Mouse (Mus musculus) embryonic fibroblast, embryonic 13.5 days (primary cell): ENCODE measurements around the gene Emx1. TPM values are rescaled to one million over a fixed set of nuclear protein-coding genes. Genes with fewer than 3 reads are reported as not detected.

Experiments used
- H3K27ac ChIP-seq: 2 replicates; pipeline ENCODE4 v1.5.1; 2012; ENCODE audit warnings: low read length, control low read depth, inconsistent platforms; ENCODE audit not compliant: insufficient read depth
- H3K4me1 ChIP-seq: 2 replicates; pipeline ENCODE4 v1.6.1; 2011; ENCODE audit warnings: low read length; ENCODE audit not compliant: control insufficient read depth, insufficient read depth
- H3K4me3 ChIP-seq: 2 replicates; pipeline ENCODE4 v1.5.1; 2011; ENCODE audit warnings: mild to moderate bottlenecking, control low read depth, low read length; ENCODE audit not compliant: insufficient read depth
- CTCF ChIP-seq: IDR thresholded peaks from 2 replicates; pipeline ENCODE4 v1.5.1; 2011; ENCODE audit warnings: mild to moderate bottlenecking, control low read depth, low read length, moderate library complexity, borderline replicate concordance; ENCODE audit not compliant: insufficient read depth
- POLR2A ChIP-seq: IDR thresholded peaks from 2 replicates; pipeline ENCODE4 v1.6.1; 2011; ENCODE audit warnings: low read depth, mild to moderate bottlenecking, control low read depth, low read length, moderate library complexity
- polyA plus RNA-seq: library from polyadenylated mRNA; stranded (reverse); fragments of >200 nt; gene quantifications from 2 replicates; pipeline ENCODE4 v1.2.4, GENCODE M21; 2011; ENCODE audit warnings: low read depth; ENCODE audit not compliant: missing spikeins, insufficient read length

Emx1 gene
- polyA plus RNA-seq, 1 experiment: not detected

DNA sequence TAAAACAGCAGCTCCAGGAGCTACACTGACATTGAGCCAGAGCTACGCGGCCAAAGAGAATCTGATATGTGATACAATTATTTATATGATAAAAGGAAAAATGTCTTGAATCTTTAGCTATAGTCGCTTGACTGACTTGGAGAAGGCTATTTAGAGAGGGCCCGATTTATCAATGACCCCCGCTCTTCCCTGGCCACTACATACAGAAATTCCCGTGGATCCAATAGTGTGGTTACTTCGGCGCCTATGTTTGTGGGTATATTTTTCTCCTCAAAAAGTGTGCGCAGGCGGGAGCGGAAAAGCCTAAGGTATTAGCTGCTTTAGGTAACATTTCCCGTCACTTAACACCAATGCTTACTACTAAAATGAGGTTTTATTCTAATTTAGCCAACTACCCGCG lies 2.1 kb downstream of the Emx1 start:
- Histone ChIP-seq H3K4me1 (no peaks in the 10 kb centered on the region), H3K27ac (no peak overlapping the region), H3K4me3 (no peak overlapping the region)
- TF ChIP-seq CTCF: no peak
- no peak for TF ChIP-seq POLR2A

- H3K4me1 ChIP-seq: no peaks in the 10 kb centered on the region
- H3K27ac ChIP-seq: no peak overlapping the region
- TF ChIP-seq POLR2A: no peak
- no peak for TF ChIP-seq CTCF
- H3K4me3 ChIP-seq: no peak overlapping the region
Measured at GRCm38 (mm10) chr6:85189911-85190591, 2.8 kb downstream of the Emx1 start.

DNA sequence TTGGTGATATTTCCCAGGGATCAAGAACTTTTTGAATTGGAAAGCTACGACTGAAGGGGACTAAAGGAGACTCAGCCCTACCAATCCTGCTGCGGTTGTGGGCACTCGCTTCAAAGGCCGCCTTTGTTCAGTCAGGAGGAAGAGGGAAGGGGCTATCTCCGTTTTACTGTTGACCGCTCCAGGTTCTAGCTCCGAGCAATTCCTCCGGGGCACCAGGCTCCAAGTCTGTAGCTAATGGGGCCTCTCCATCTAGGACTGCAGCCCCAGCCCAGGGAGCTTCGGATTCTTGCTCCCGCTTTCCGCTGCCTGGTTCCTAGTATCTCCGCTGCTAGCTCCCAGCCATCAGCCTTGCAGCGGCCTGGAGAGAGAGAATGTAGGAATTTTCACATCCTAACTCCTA lies 3.4 kb downstream of the Emx1 start:
- no peak overlapping the region for H3K27ac ChIP-seq
- H3K4me1 ChIP-seq: no peaks in the 10 kb centered on the region
- no peak for TF ChIP-seq CTCF
- no peak for TF ChIP-seq POLR2A
- no peak overlapping the region for H3K4me3 ChIP-seq

DNA sequence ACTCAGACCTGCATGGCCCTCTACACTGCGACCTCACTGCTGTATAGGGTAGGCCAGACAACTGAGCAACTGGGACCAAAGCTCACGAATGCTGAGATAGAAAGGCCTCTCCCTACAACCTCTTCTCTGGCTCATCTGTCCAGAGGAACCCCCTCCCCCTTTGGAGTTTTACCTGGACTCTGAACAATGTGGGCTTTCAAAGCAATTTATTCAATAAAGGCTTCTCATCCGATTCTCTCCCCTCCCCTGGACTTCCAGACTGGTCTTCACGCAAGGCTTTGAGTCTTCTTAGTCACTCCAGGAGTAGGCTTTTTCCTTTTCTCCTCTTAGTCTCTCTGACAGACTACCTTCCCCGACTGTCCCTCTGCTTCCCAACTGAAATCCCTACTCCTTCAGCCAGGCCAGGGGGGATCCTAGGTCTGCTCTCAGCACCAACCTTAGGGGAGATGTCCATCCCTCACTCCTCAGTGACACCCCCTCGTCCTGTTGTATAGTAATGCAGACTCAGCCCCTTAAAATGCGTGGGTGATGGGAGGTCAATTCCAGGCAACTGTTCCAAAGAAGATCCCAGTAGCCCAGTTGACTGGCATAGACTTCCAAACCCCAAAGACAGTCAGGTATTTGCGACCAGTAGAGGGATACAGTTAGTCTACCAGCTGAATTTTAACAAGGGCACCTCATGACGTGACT lies 4.7 kb downstream of the Emx1 start:
- TF ChIP-seq POLR2A: no peak
- TF ChIP-seq CTCF: no peak
- H3K4me3 ChIP-seq: no peak overlapping the region
- no peaks in the 10 kb centered on the region for H3K4me1 ChIP-seq
- no peak overlapping the region for H3K27ac ChIP-seq

DNA sequence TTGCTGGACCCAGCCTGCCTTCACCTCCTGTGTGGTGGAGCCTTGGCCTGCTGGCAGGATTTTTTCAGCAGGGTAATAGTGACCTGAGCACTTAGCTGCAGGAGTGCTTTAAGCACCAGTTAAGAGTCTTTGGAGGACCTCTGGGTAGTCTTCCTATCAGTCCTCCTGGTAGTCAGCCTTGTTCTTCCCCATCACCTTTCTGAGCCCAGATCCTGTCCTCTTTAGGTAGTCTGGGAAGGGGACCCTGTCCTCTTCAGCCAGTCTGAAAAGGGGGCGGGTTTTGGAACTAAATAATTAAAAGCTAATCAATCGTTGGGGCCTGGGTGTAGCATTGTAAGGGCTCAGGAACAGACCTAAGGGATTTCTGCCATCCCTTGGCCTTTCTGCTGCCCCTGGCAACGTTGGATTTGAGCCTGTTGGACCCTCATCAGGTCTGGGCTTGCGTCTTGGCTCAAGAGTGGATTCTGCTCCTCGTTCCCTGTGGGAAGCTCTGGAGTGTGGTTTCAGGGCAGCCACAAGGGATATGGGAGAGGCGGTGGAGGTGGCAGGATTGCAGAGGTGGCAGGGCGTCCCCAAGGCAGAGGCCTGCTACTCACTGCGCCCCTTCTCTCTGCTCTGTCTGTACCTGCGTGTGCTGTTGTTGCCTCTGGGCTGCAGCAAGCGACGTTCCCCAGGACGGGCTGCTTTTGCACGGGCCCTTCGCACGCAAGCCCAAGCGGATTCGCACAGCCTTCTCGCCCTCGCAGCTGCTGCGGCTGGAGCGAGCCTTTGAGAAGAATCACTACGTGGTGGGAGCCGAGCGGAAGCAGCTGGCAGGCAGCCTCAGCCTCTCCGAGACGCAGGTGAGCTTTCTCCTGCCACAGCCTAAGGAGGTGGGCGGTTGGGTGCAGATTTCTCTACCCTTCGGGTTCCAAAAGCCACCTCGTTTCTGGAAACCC lies 6.4 kb downstream of the Emx1 start:
- Histone ChIP-seq H3K4me3 (no peak overlapping the region), H3K4me1 (no peaks in the 10 kb centered on the region), H3K27ac (no peak overlapping the region)
- no peak for TF ChIP-seq POLR2A
- no peak for TF ChIP-seq CTCF

GRCm38 (mm10) chr6:85197951-85198350 lies 10.7 kb downstream of the Emx1 start:
- Histone ChIP-seq H3K27ac (no peak overlapping the region), H3K4me3 (no peak overlapping the region), H3K4me1 (no peaks in the 10 kb centered on the region)
- TF ChIP-seq POLR2A: no peak
- no peak for TF ChIP-seq CTCF

GRCm38 (mm10) chr6:85206182-85206938 lies 19.1 kb downstream of the Emx1 start:
- no peak for TF ChIP-seq POLR2A
- Histone ChIP-seq H3K4me3 (no peak overlapping the region), H3K4me1 (no peaks in the 10 kb centered on the region), H3K27ac (no peak overlapping the region)

DNA sequence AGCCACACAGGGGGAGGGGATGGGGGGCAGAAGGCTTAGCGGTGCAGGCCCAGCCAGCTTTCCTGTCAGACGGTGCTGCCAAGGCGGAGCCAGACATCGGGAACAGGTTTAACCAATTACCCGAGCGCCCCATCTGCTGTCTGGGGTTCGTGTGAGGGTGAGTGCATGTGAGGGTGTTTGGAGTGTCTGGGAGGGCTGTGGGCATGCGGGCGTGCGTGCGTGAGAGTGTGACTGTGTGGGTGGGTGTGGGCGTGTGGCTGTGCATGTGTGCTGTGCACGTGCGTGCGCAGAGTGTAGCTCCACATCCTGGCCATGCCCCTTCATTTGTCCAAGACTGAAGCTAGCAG lies 19.7 kb downstream of the Emx1 start:
- Histone ChIP-seq H3K27ac (no peak overlapping the region), H3K4me3 (no peak overlapping the region), H3K4me1 (no peaks in the 10 kb centered on the region)
- no peak for TF ChIP-seq CTCF
- no peak for TF ChIP-seq POLR2A

DNA sequence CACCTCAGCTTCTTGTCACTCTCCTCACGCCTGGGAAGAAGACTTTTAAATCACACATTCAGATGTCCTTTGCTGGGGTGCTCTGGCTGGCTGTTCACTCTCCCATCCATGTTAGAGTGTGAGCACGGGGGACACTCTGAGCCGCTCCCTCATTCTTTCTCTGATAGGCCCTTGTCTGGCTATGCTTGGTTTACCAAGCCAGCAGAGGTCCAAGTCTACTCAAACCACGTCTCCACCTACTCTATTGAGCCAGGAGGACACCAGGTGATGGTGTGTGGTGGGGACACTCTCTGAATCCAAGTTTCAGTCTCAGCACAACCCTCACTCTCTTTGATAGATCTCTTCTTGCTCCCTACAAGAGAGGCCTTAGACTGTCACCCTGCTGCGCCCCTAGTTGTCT lies 20.1 kb downstream of the Emx1 start:
- Histone ChIP-seq H3K27ac (no peak overlapping the region), H3K4me1 (no peaks in the 10 kb centered on the region), H3K4me3 (no peak overlapping the region)
- TF ChIP-seq POLR2A (no peak), CTCF (no peak)
